Mouse (Mus musculus): Measurements from ENCODE around the gene A430005L14Rik.

DNA sequence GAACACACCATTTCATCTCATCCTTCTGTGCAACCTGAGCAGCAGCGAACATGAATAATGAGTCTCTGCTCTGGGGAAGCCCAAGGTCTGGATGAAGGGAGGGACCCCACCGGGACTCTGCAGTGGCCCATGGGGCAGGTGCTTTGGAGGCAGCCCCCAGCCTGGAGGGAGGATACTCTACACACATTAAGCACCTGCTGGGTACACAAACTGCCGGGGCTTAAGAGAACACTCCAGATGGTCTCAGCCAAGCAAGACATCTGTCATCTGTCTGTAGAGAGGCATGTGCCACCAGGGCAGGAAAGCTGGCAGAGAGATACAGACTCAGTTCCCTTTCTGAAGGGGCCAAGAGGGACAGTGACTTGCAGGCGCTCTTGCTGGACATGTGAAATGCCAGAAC lies 27.1 kb upstream of the A430005L14Rik start:
- TF ChIP-seq CTCF (IDR thresholded peaks at IDR 0.05; ENCODE audit: extremely low read depth, insufficient read length, insufficient replicate concordance, low read depth, low read length), result no peak
- no peak for TF ChIP-seq POLR2A (IDR thresholded peaks at IDR 0.05; ENCODE audit: low read depth, low read length)
